Mouse (Mus musculus): ENCODE data around the gene Hspa2.

DNA sequence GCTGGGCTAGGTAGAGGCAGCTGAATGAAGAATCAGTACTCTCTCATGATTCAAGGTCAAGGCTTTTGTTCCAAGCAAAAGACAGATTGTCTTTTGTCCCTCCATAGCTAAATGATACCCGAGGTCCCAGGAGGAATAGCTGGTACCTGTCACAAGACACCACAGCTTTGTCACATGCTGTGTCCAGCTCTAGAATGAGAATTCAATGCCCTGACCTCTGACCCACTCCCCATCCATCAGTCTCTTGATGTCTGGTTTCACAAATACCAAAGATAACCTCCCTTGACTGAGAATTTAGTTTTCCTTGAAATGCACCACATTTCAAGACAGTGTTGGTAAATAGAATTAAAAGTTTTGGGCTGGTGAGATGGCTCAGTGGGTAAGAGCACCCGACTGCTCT lies 48.2 kb downstream of the Hspa2 start:
- TF ChIP-seq CTCF (IDR thresholded peaks at IDR 0.05; ENCODE audit: low read depth) (no peak), EP300 (IDR thresholded peaks at IDR 0.05; ENCODE audit: low read depth) (no peak)

All from heart, postnatal 0 days (tissue).